Mouse (Mus musculus) bone marrow, adult 2 months (tissue): ENCODE measurements around the gene AI597479.

ENCODE experiments used
- CTCF ChIP-seq: fragments of 200-500 bp; IDR thresholded peaks from 2 replicates; pipeline ENCODE4 v1.5.1; 2011; ENCODE audit warnings: low read length, control low read depth; ENCODE audit not compliant: control insufficient read depth, insufficient read depth
- POLR2A ChIP-seq: fragments of 200-500 bp; IDR thresholded peaks from 2 replicates; pipeline ENCODE4 v1.6.1; 2011; ENCODE audit warnings: low read depth, mild to moderate bottlenecking, control low read depth, low read length, borderline replicate concordance; ENCODE audit not compliant: control insufficient read depth

DNA sequence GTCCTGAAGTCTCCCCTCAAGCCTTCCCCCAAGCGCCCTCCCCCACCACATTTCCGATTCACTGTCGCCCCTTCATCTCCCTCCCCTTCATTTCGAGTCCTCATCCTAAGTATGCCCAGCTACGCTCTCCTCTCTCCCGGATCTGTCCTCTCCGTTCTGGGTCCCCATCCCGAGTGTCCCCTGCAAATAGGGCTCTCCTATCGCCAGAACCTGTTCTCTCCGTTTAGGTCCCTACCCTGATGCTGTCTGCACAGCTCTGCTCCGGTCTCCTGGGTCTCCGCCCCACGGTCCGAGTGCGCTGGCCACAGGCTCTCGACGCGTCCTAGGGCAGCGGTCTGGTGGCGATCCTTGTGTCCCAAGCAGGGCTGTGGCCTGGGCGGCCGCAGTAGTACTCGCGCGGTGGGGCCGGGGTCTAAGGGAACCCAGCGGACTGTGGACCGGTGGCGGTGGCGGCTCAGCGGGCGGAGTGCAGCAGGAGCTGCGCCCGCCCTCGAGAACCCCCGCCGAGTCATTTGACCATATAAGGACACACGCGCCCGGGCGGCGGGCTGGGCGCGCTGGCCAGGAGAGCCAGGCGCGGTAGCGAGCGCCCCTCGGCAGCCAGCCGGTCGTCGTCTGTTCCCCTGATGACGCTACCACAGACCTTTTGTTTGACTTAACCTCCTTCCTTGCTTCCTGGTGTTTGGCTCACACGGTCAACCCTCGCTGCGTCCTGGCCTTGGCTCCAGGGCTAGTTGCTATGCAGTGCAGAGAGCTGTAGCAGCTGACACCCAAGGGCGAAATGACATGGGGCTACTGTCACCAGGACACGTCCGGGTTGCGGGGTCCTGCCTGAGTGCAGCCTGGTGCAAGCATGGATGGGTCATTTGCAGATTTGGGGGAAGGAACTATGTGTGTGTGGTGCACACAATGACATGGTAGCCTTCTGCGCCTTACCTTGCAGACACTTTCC lies 65.2 kb downstream of the AI597479 start:
- TF ChIP-seq CTCF: no peak
- no peak for TF ChIP-seq POLR2A
